Mouse (Mus musculus) limb, embryonic 13.5 days (tissue): ENCODE measurements around the gene Gpc6. TPM values are rescaled to one million over a fixed set of nuclear protein-coding genes. Genes with fewer than 3 reads are reported as not detected.

Experiments used
- ATAC-seq: fragments of 200-750 bp; cut with Nextera tagmentation; 2 replicates; pipeline ENCODE4 v1.8.0; 2017; ENCODE audit warnings: low read depth, moderate number of reproducible peaks, moderate TSS enrichment; ENCODE audit not compliant: low FRiP score
- H3K27ac ChIP-seq: fragments of 300-500 bp; sonication (generic); 2 replicates; pipeline ENCODE4 v1.5.1; 2015; ENCODE audit warnings: inconsistent platforms, mild to moderate bottlenecking, moderate library complexity
- H3K27me3 ChIP-seq: fragments of 300-500 bp; sonication (generic); 2 replicates; pipeline ENCODE4 v1.6.1; 2015; ENCODE audit warnings: mild to moderate bottlenecking, inconsistent platforms
- H3K36me3 ChIP-seq: fragments of 300-500 bp; sonication (generic); 2 replicates; pipeline ENCODE4 v1.6.1; 2015; ENCODE audit warnings: inconsistent platforms, mild to moderate bottlenecking, moderate library complexity
- H3K4me1 ChIP-seq: fragments of 300-500 bp; sonication (generic); 2 replicates; pipeline ENCODE4 v1.6.1; 2015; ENCODE audit warnings: inconsistent platforms
- H3K4me2 ChIP-seq: fragments of 300-500 bp; sonication (generic); replicated peaks from 2 replicates; pipeline ENCODE4 v1.6.1; 2015; ENCODE audit warnings: inconsistent platforms, mild to moderate bottlenecking, moderate library complexity
- H3K4me3 ChIP-seq: fragments of 300-500 bp; sonication (generic); 2 replicates; pipeline ENCODE4 v1.5.1; 2015; ENCODE audit warnings: moderate library complexity, mild to moderate bottlenecking, inconsistent platforms
- H3K9ac ChIP-seq: fragments of 300-500 bp; sonication (generic); 2 replicates; pipeline ENCODE4 v1.6.1; 2015; ENCODE audit warnings: mild to moderate bottlenecking, inconsistent platforms
- H3K9me3 ChIP-seq: fragments of 300-500 bp; sonication (generic); 2 replicates; pipeline ENCODE4 v1.6.1; 2016; ENCODE audit warnings: inconsistent platforms
- WGBS: fragments of 180-500 bp; shearing (Covaris S2); methylation state at CpG from one replicate; pipeline ENCODE4 v1.1.7; 2015; 5-methylcytosine and 5-hydroxymethylcytosine counted together
- polyA plus RNA-seq: library from polyadenylated mRNA; unstranded; fragments of >200 nt; fragmentation: Nextera tagmentation; extraction: Ambion mirVana; gene quantifications from 2 replicates; pipeline ENCODE4 v1.2.1, GENCODE M21; 2015

The Gpc6 gene
- polyA plus RNA-seq, 1 experiment from 2014 or later = 59.6 TPM

- H3K9me3 ChIP-seq = no peaks in the 10 kb centered on the region
- 98% methylated on average over 3 of the region's 3 CpGs for WGBS
- 0 out of 2 replicates have a peak, but pooled peaks cover 4% of the 10 kb centered on the region for H3K4me1 ChIP-seq
- ATAC-seq = no peak
- H3K36me3 ChIP-seq = no peaks in the 10 kb centered on the region
- no peaks in the 10 kb centered on the region for H3K27me3 ChIP-seq
- no peak overlapping the region for H3K27ac ChIP-seq
- no peak overlapping the region for H3K9ac ChIP-seq
- H3K4me2 ChIP-seq = no peak overlapping the region
- H3K4me3 ChIP-seq = no peak overlapping the region
These were observed 791.2 kb downstream of the Gpc6 start for GRCm38 (mm10) chr14:117716305-117716704.

GRCm38 (mm10) chr14:117728741-117729140, 803.6 kb downstream of the Gpc6 start:
- H3K9me3 ChIP-seq = no peaks in the 10 kb centered on the region; the same call in 1 of the 2 replicates
- no peak overlapping the region for H3K27ac ChIP-seq
- H3K4me2 ChIP-seq = no peak overlapping the region
- no peak overlapping the region for H3K4me3 ChIP-seq
- no peaks in the 10 kb centered on the region for H3K36me3 ChIP-seq
- no peak overlapping the region for H3K9ac ChIP-seq
- WGBS = 87% methylated on average over 2 of the region's 2 CpGs
- no peak for ATAC-seq
- H3K27me3 ChIP-seq = no peaks in the 10 kb centered on the region
- H3K4me1 ChIP-seq = no peaks in the 10 kb centered on the region

- Histone ChIP-seq H3K9ac (no peak overlapping the region), H3K4me1 (no peaks in the 10 kb centered on the region), H3K9me3 (no peaks in the 10 kb centered on the region), H3K4me3 (no peak overlapping the region), H3K27ac (no peak overlapping the region), H3K36me3 (0 out of 2 replicates have a peak, but pooled peaks cover 6% of the 10 kb centered on the region), H3K27me3 (no peaks in the 10 kb centered on the region), H3K4me2 (no peak overlapping the region)
- WGBS = 81% methylated on average over 7 of the region's 7 CpGs
- ATAC-seq = no peak
These were observed 830.1 kb downstream of the Gpc6 start for GRCm38 (mm10) chr14:117755231-117755630.

GRCm38 (mm10) chr14:117756505-117756904, 831.4 kb downstream of the Gpc6 start:
- no peak overlapping the region for H3K4me2 ChIP-seq
- no peak overlapping the region for H3K4me3 ChIP-seq
- no peak overlapping the region for H3K9ac ChIP-seq
- WGBS = 79% methylated on average over 7 of the region's 7 CpGs
- no peaks in the 10 kb centered on the region for H3K9me3 ChIP-seq
- no peak for ATAC-seq
- H3K27ac ChIP-seq = no peak overlapping the region
- no peaks in the 10 kb centered on the region for H3K27me3 ChIP-seq
- no peaks in the 10 kb centered on the region for H3K36me3 ChIP-seq
- H3K4me1 ChIP-seq = no peaks in the 10 kb centered on the region

- H3K27me3 ChIP-seq = no peaks in the 10 kb centered on the region
- H3K36me3 ChIP-seq = no peaks in the 10 kb centered on the region
- H3K9ac ChIP-seq = no peak overlapping the region
- H3K27ac ChIP-seq = no peak overlapping the region
- no peaks in the 10 kb centered on the region for H3K9me3 ChIP-seq
- H3K4me3 ChIP-seq = no peak overlapping the region
- 91% methylated on average over 6 of the region's 6 CpGs for WGBS
- no peaks in the 10 kb centered on the region for H3K4me1 ChIP-seq
- ATAC-seq = no peak
- H3K4me2 ChIP-seq = no peak overlapping the region
These were observed 832.8 kb downstream of the Gpc6 start for GRCm38 (mm10) chr14:117757790-117758358.

- no peaks in the 10 kb centered on the region for H3K36me3 ChIP-seq
- no peak overlapping the region for H3K4me2 ChIP-seq
- 74% methylated on average over 4 of the region's 4 CpGs for WGBS
- no peaks in the 10 kb centered on the region for H3K27me3 ChIP-seq
- no peak overlapping the region for H3K4me3 ChIP-seq
- H3K9me3 ChIP-seq = no peaks in the 10 kb centered on the region
- H3K27ac ChIP-seq = no peak overlapping the region
- no peaks in the 10 kb centered on the region for H3K4me1 ChIP-seq
- ATAC-seq = no peak
- no peak overlapping the region for H3K9ac ChIP-seq
These were observed 835.9 kb downstream of the Gpc6 start for GRCm38 (mm10) chr14:117760830-117761517.

GRCm38 (mm10) chr14:117762934-117763333, 837.8 kb downstream of the Gpc6 start:
- Histone ChIP-seq H3K9ac (no peak overlapping the region), H3K4me2 (no peak overlapping the region), H3K27me3 (no peaks in the 10 kb centered on the region), H3K4me3 (no peak overlapping the region), H3K27ac (no peak overlapping the region), H3K9me3 (no peaks in the 10 kb centered on the region), H3K4me1 (no peaks in the 10 kb centered on the region), H3K36me3 (no peaks in the 10 kb centered on the region)
- no peak for ATAC-seq
- WGBS = 69% methylated on average over 5 of the region's 5 CpGs

- Histone ChIP-seq H3K36me3 (no peaks in the 10 kb centered on the region), H3K9me3 (0 out of 2 replicates have a peak, but pooled peaks cover 3% of the 10 kb centered on the region), H3K4me3 (no peak overlapping the region), H3K27ac (no peak overlapping the region), H3K4me1 (no peaks in the 10 kb centered on the region), H3K4me2 (no peak overlapping the region), H3K9ac (no peak overlapping the region), H3K27me3 (no peaks in the 10 kb centered on the region)
- WGBS = 80% methylated on average over 4 of the region's 4 CpGs
- ATAC-seq = no peak
These were observed 842.7 kb downstream of the Gpc6 start for GRCm38 (mm10) chr14:117767861-117768260.

- no peaks in the 10 kb centered on the region for H3K4me1 ChIP-seq
- 0 out of 2 replicates have a peak, but pooled peaks cover 3% of the 10 kb centered on the region for H3K9me3 ChIP-seq
- H3K27ac ChIP-seq = no peak overlapping the region
- no peaks in the 10 kb centered on the region for H3K27me3 ChIP-seq
- H3K9ac ChIP-seq = no peak overlapping the region
- ATAC-seq = no peak
- H3K4me2 ChIP-seq = no peak overlapping the region
- 83% methylated on average over 7 of the region's 7 CpGs for WGBS
- no peak overlapping the region for H3K4me3 ChIP-seq
- H3K36me3 ChIP-seq = no peaks in the 10 kb centered on the region
These were observed 843.6 kb downstream of the Gpc6 start for GRCm38 (mm10) chr14:117768697-117769096.

- Histone ChIP-seq H3K27ac (no peak overlapping the region), H3K27me3 (no peaks in the 10 kb centered on the region), H3K4me1 (peaks cover 8% of the 10 kb centered on the region; the same call in 1 of the 2 replicates), H3K4me2 (no peak overlapping the region), H3K4me3 (no peak overlapping the region), H3K9ac (no peak overlapping the region), H3K36me3 (no peaks in the 10 kb centered on the region), H3K9me3 (0 out of 2 replicates have a peak, but pooled peaks cover 3% of the 10 kb centered on the region)
- no peak for ATAC-seq
- WGBS = 69% methylated on average over 2 of the region's 2 CpGs
These were observed 848.3 kb downstream of the Gpc6 start for GRCm38 (mm10) chr14:117773373-117773772.

- Histone ChIP-seq H3K27me3 (no peaks in the 10 kb centered on the region), H3K4me1 (peaks cover 17% of the 10 kb centered on the region; the same call in 1 of the 2 replicates), H3K9me3 (no peaks in the 10 kb centered on the region), H3K9ac (no peak overlapping the region), H3K36me3 (no peaks in the 10 kb centered on the region), H3K4me2 (no peak overlapping the region), H3K4me3 (no peak overlapping the region), H3K27ac (no peak overlapping the region)
- 64% methylated on average over 13 of the region's 13 CpGs for WGBS
- ATAC-seq = no peak
These were observed 852.9 kb downstream of the Gpc6 start for GRCm38 (mm10) chr14:117777866-117778500.
